Mouse (Mus musculus): ENCODE results near the gene Lamb1. TPM values are rescaled to one million over a fixed set of nuclear protein-coding genes. Genes with fewer than 3 reads are reported as not detected.

Gene Lamb1
- polyA plus RNA-seq, 1 experiment from 2014 or later, result 15.4 TPM

- H3K4me3 ChIP-seq (replicated peaks), result no peak overlapping the region
- no peak overlapping the region for H3K9ac ChIP-seq (replicated peaks)
- H3K4me1 ChIP-seq (replicated peaks), result no peaks in the 10 kb centered on the region
- no peaks in the 10 kb centered on the region for H3K27me3 ChIP-seq
- 80% methylated on average over 9 of the region's 9 CpGs for WGBS
- no peak overlapping the region for H3K4me2 ChIP-seq (replicated peaks)
- ATAC-seq, result no peak
- no peak overlapping the region for H3K27ac ChIP-seq
- H3K9me3 ChIP-seq, result no peaks in the 10 kb centered on the region
- no peaks in the 10 kb centered on the region for H3K36me3 ChIP-seq
These were observed 8.7 kb upstream of the Lamb1 start for GRCm38 (mm10) chr12:31256121-31256903.

- no peaks in the 10 kb centered on the region for H3K9me3 ChIP-seq
- no peak overlapping the region for H3K9ac ChIP-seq (replicated peaks)
- 82% methylated on average over 3 of the region's 3 CpGs for WGBS
- no peak for ATAC-seq
- H3K4me1 ChIP-seq (replicated peaks), result peaks cover 22% of the 10 kb centered on the region
- no peak overlapping the region for H3K27ac ChIP-seq
- no peak overlapping the region for H3K4me2 ChIP-seq (replicated peaks)
- H3K36me3 ChIP-seq, result no peaks in the 10 kb centered on the region
- no peak overlapping the region for H3K4me3 ChIP-seq (replicated peaks)
- peaks cover 46% of the 10 kb centered on the region for H3K27me3 ChIP-seq
These were observed 3.2 kb upstream of the Lamb1 start for GRCm38 (mm10) chr12:31261882-31262281.

GRCm38 (mm10) chr12:31263921-31264320, 1.1 kb upstream of the Lamb1 start:
- no peak overlapping the region for H3K4me2 ChIP-seq (replicated peaks)

GRCm38 (mm10) chr12:31265722-31266431, 843 bp downstream of the Lamb1 start:
- ATAC-seq, result peak; percentile 51
- Histone ChIP-seq H3K4me3 (replicated peaks) (peak overlapping the region; percentile 42), H3K9me3 (no peaks in the 10 kb centered on the region), H3K4me2 (replicated peaks) (peak overlapping the region; percentile 67), H3K27ac (no peak overlapping the region), H3K4me1 (replicated peaks) (peaks cover 23% of the 10 kb centered on the region), H3K36me3 (no peaks in the 10 kb centered on the region), H3K9ac (replicated peaks) (peak overlapping the region; percentile 33), H3K27me3 (peaks cover 67% of the 10 kb centered on the region)
- under 1% methylated on average over 50 of the region's 50 CpGs for WGBS

More at GRCm38 (mm10) chr12:31263921-31264320, 1.1 kb upstream of the Lamb1 start:
- H3K4me1 ChIP-seq (replicated peaks), result peaks cover 23% of the 10 kb centered on the region
- ATAC-seq, result no peak
- peaks cover 63% of the 10 kb centered on the region for H3K27me3 ChIP-seq
- no peak overlapping the region for H3K27ac ChIP-seq
- H3K9me3 ChIP-seq, result no peaks in the 10 kb centered on the region
- no peak overlapping the region for H3K9ac ChIP-seq (replicated peaks)
- no peaks in the 10 kb centered on the region for H3K36me3 ChIP-seq
- no peak overlapping the region for H3K4me3 ChIP-seq (replicated peaks)
- WGBS, result 37% methylated on average over 7 of the region's 7 CpGs

GRCm38 (mm10) chr12:31266686-31267085, 1.7 kb downstream of the Lamb1 start:
- H3K4me2 ChIP-seq (replicated peaks), result peak overlapping the region; percentile 67
- H3K4me1 ChIP-seq (replicated peaks), result peaks cover 23% of the 10 kb centered on the region
- H3K4me3 ChIP-seq (replicated peaks), result peak overlapping the region; percentile 42
- no peaks in the 10 kb centered on the region for H3K36me3 ChIP-seq
- H3K27ac ChIP-seq, result no peak overlapping the region
- H3K27me3 ChIP-seq, result peaks cover 67% of the 10 kb centered on the region
- 4% methylated on average over 15 of the region's 15 CpGs for WGBS
- no peak for ATAC-seq
- H3K9me3 ChIP-seq, result no peaks in the 10 kb centered on the region
- H3K9ac ChIP-seq (replicated peaks), result no peak overlapping the region; the same call in 1 of the 2 replicates

GRCm38 (mm10) chr12:31267363-31267762, 2.3 kb downstream of the Lamb1 start:
- H3K27me3 ChIP-seq, result peaks cover 66% of the 10 kb centered on the region
- no peak overlapping the region for H3K27ac ChIP-seq
- peaks cover 28% of the 10 kb centered on the region for H3K4me1 ChIP-seq (replicated peaks)
- no peaks in the 10 kb centered on the region for H3K36me3 ChIP-seq
- H3K4me2 ChIP-seq (replicated peaks), result no peak overlapping the region
- no peak overlapping the region for H3K4me3 ChIP-seq (replicated peaks)
- H3K9ac ChIP-seq (replicated peaks), result no peak overlapping the region
- H3K9me3 ChIP-seq, result no peaks in the 10 kb centered on the region
- ATAC-seq, result no peak
- WGBS, result 71% methylated on average over 4 of the region's 4 CpGs

GRCm38 (mm10) chr12:31268315-31268714, 3.3 kb downstream of the Lamb1 start:
- no peak overlapping the region for H3K9ac ChIP-seq (replicated peaks)
- no peaks in the 10 kb centered on the region for H3K9me3 ChIP-seq
- peaks cover 28% of the 10 kb centered on the region for H3K4me1 ChIP-seq (replicated peaks)
- peaks cover 57% of the 10 kb centered on the region for H3K27me3 ChIP-seq
- no peak overlapping the region for H3K4me2 ChIP-seq (replicated peaks)
- 72% methylated on average over 3 of the region's 3 CpGs for WGBS
- no peaks in the 10 kb centered on the region for H3K36me3 ChIP-seq
- no peak overlapping the region for H3K27ac ChIP-seq
- H3K4me3 ChIP-seq (replicated peaks), result no peak overlapping the region
- no peak for ATAC-seq

- Histone ChIP-seq H3K27ac (no peak overlapping the region), H3K9ac (replicated peaks) (no peak overlapping the region), H3K4me3 (replicated peaks) (no peak overlapping the region), H3K36me3 (no peaks in the 10 kb centered on the region), H3K4me2 (replicated peaks) (no peak overlapping the region), H3K9me3 (no peaks in the 10 kb centered on the region), H3K4me1 (replicated peaks) (peaks cover 28% of the 10 kb centered on the region), H3K27me3 (peaks cover 49% of the 10 kb centered on the region)
- 71% methylated on average over 12 of the region's 12 CpGs for WGBS
- no peak for ATAC-seq
These were observed 4.1 kb downstream of the Lamb1 start for GRCm38 (mm10) chr12:31269020-31269597.

GRCm38 (mm10) chr12:31270361-31270760, 5.3 kb downstream of the Lamb1 start:
- no peak overlapping the region for H3K4me3 ChIP-seq (replicated peaks)
- WGBS, result 83% methylated on average over 10 of the region's 10 CpGs
- no peaks in the 10 kb centered on the region for H3K9me3 ChIP-seq

GRCm38 (mm10) chr12:31270776-31271175, 5.7 kb downstream of the Lamb1 start:
- 57% methylated on average over 5 of the region's 5 CpGs for WGBS
- Histone ChIP-seq H3K4me2 (replicated peaks) (no peak overlapping the region), H3K4me3 (replicated peaks) (no peak overlapping the region)

More at GRCm38 (mm10) chr12:31270361-31270760, 5.3 kb downstream of the Lamb1 start:
- Histone ChIP-seq H3K36me3 (no peaks in the 10 kb centered on the region), H3K4me1 (replicated peaks) (peaks cover 20% of the 10 kb centered on the region), H3K27ac (no peak overlapping the region), H3K27me3 (peaks cover 36% of the 10 kb centered on the region), H3K4me2 (replicated peaks) (no peak overlapping the region), H3K9ac (replicated peaks) (no peak overlapping the region)
- ATAC-seq, result no peak

GRCm38 (mm10) chr12:31271361-31272011, 6.5 kb downstream of the Lamb1 start:
- H3K9me3 ChIP-seq, result no peaks in the 10 kb centered on the region
- no peaks in the 10 kb centered on the region for H3K36me3 ChIP-seq
- H3K4me3 ChIP-seq (replicated peaks), result no peak overlapping the region
- no peak overlapping the region for H3K9ac ChIP-seq (replicated peaks)
- peaks cover 9% of the 10 kb centered on the region for H3K4me1 ChIP-seq (replicated peaks)
- H3K4me2 ChIP-seq (replicated peaks), result no peak overlapping the region
- no peak overlapping the region for H3K27ac ChIP-seq
- 57% methylated on average over 16 of the region's 16 CpGs for WGBS
- ATAC-seq, result no peak
- H3K27me3 ChIP-seq, result peaks cover 25% of the 10 kb centered on the region

More at GRCm38 (mm10) chr12:31270776-31271175, 5.7 kb downstream of the Lamb1 start:
- no peak for ATAC-seq
- Histone ChIP-seq H3K27ac (no peak overlapping the region), H3K27me3 (peaks cover 32% of the 10 kb centered on the region), H3K36me3 (no peaks in the 10 kb centered on the region), H3K9me3 (no peaks in the 10 kb centered on the region), H3K4me1 (replicated peaks) (peaks cover 16% of the 10 kb centered on the region), H3K9ac (replicated peaks) (no peak overlapping the region)

Measured in midbrain, embryonic 13.5 days (tissue).